Mouse (Mus musculus): ENCODE measurements around the gene Cdkn1a. TPM values are rescaled to one million over a fixed set of nuclear protein-coding genes. Genes with fewer than 3 reads are reported as not detected.

Gene Cdkn1a
- total RNA-seq, 2 experiments from 2014 or later = 0.84 to 2.3 TPM

Other genes starting within 250 kb of the Cdkn1a start
- 2.2 TPM in 1 of 2 replicates, not detected in the other for gene Pnpla1, start 232.6 kb upstream of the Cdkn1a start, total RNA-seq (2015; ENCODE audit: low replicate concordance)
- not detected in 2 replicates for gene Pnpla1, start 232.6 kb upstream of the Cdkn1a start, total RNA-seq (2017; ENCODE audit: low replicate concordance)
- gene 4930539E08Rik, start 175.7 kb upstream of the Cdkn1a start, total RNA-seq (2015; ENCODE audit: low replicate concordance) = not detected in 2 replicates
- gene 4930539E08Rik, start 175.7 kb upstream of the Cdkn1a start, total RNA-seq (2017; ENCODE audit: low replicate concordance) = not detected in 2 replicates
- 3.2 TPM in 1 of 2 replicates, not detected in the other for gene Pxt1, start 147.1 kb upstream of the Cdkn1a start, total RNA-seq (2015; ENCODE audit: low replicate concordance)
- not detected in 2 replicates for gene Pxt1, start 147.1 kb upstream of the Cdkn1a start, total RNA-seq (2017; ENCODE audit: low replicate concordance)
- 63.1 and 88.4 TPM in 2 replicates for gene Kctd20, start 139.0 kb upstream of the Cdkn1a start, total RNA-seq (2015; ENCODE audit: low replicate concordance)
- gene Kctd20, start 139.0 kb upstream of the Cdkn1a start, total RNA-seq (2017; ENCODE audit: low replicate concordance) = 82.3 and 128 TPM in 2 replicates
- gene Stk38, start 83.0 kb upstream of the Cdkn1a start, total RNA-seq (2015; ENCODE audit: low replicate concordance) = 112 and 129 TPM in 2 replicates
- gene Stk38, start 83.0 kb upstream of the Cdkn1a start, total RNA-seq (2017; ENCODE audit: low replicate concordance) = 111 and 134 TPM in 2 replicates
- gene Srsf3, start 58.3 kb upstream of the Cdkn1a start, total RNA-seq (2015; ENCODE audit: low replicate concordance) = 336 and 352 TPM in 2 replicates
- 441 and 499 TPM in 2 replicates for gene Srsf3, start 58.3 kb upstream of the Cdkn1a start, total RNA-seq (2017; ENCODE audit: low replicate concordance)
- gene Rab44, start 23.2 kb downstream of the Cdkn1a start, total RNA-seq (2015; ENCODE audit: low replicate concordance) = 15.9 and 22.7 TPM in 2 replicates
- gene Rab44, start 23.2 kb downstream of the Cdkn1a start, total RNA-seq (2017; ENCODE audit: low replicate concordance) = 22.2 and 28.0 TPM in 2 replicates
- not detected in 2 replicates for gene Cpne5, start 147.2 kb downstream of the Cdkn1a start, total RNA-seq (2015; ENCODE audit: low replicate concordance)
- gene Cpne5, start 147.2 kb downstream of the Cdkn1a start, total RNA-seq (2017; ENCODE audit: low replicate concordance) = 0.13 TPM in 1 of 2 replicates, not detected in the other
- gene Ppil1, start 173.2 kb downstream of the Cdkn1a start, total RNA-seq (2015; ENCODE audit: low replicate concordance) = 43.6 TPM in 2 replicates
- gene Ppil1, start 173.2 kb downstream of the Cdkn1a start, total RNA-seq (2017; ENCODE audit: low replicate concordance) = 13.3 and 27.9 TPM in 2 replicates
- gene BC004004, start 177.8 kb downstream of the Cdkn1a start, total RNA-seq (2015; ENCODE audit: low replicate concordance) = 24.7 and 32.8 TPM in 2 replicates
- 29.2 and 38.0 TPM in 2 replicates for gene BC004004, start 177.8 kb downstream of the Cdkn1a start, total RNA-seq (2017; ENCODE audit: low replicate concordance)
- 1.1 and 1.3 TPM in 2 replicates for gene Pi16, start 226.7 kb downstream of the Cdkn1a start, total RNA-seq (2015; ENCODE audit: low replicate concordance)
- 3.4 and 3.7 TPM in 2 replicates for gene Pi16, start 226.7 kb downstream of the Cdkn1a start, total RNA-seq (2017; ENCODE audit: low replicate concordance)